Mouse (Mus musculus) thymus, adult 2 months (tissue): Measurements from ENCODE around the gene Slc20a1. TPM values are rescaled to one million over a fixed set of nuclear protein-coding genes. Genes with fewer than 3 reads are reported as not detected.

Experiments
- DNase-seq: peaks from one replicate; pipeline ENCODE4 v3.0.0; 2021
- H3K27ac ChIP-seq: fragments of 200-500 bp; 2 replicates; pipeline ENCODE4 v1.5.1; 2012; ENCODE audit warnings: low read length, control low read depth; ENCODE audit not compliant: control insufficient read depth, insufficient read depth
- H3K27me3 ChIP-seq: fragments of 200-500 bp; 2 replicates; pipeline ENCODE4 v1.6.1; 2012; ENCODE audit warnings: mild to moderate bottlenecking, low read length, moderate library complexity, mixed read lengths; ENCODE audit not compliant: control insufficient read depth, insufficient read depth
- H3K36me3 ChIP-seq: fragments of 200-500 bp; 2 replicates; pipeline ENCODE4 v1.6.1; 2012; ENCODE audit warnings: mild to moderate bottlenecking, low read length, moderate library complexity; ENCODE audit not compliant: control insufficient read depth, insufficient read depth
- H3K4me1 ChIP-seq: fragments of 200-500 bp; replicated peaks from 2 replicates; pipeline ENCODE4 v1.6.1; 2012; ENCODE audit warnings: low read length; ENCODE audit not compliant: control insufficient read depth, insufficient read depth
- H3K4me3 ChIP-seq: fragments of 200-500 bp; 2 replicates; pipeline ENCODE4 v1.5.1; 2012; ENCODE audit warnings: mild to moderate bottlenecking, low read length, control low read depth, moderate library complexity; ENCODE audit not compliant: control insufficient read depth, insufficient read depth
- CTCF ChIP-seq: fragments of 200-500 bp; IDR thresholded peaks from 2 replicates; pipeline ENCODE4 v1.5.1; 2012; ENCODE audit warnings: mild to moderate bottlenecking, control low read depth, low read length, moderate library complexity, borderline replicate concordance; ENCODE audit not compliant: control insufficient read depth, poor library complexity, insufficient read depth; ENCODE audit errors: extremely low read depth
- POLR2A ChIP-seq: fragments of 200-500 bp; IDR thresholded peaks from 2 replicates; pipeline ENCODE4 v1.6.1; 2012; ENCODE audit warnings: mild to moderate bottlenecking, low read length, control low read depth, moderate library complexity; ENCODE audit not compliant: control insufficient read depth, poor library complexity, insufficient read depth; ENCODE audit errors: extremely low read depth
- WGBS: fragments of 180-500 bp; shearing (Covaris S2); methylation state at CpG from one replicate; pipeline ENCODE4 v1.1.7; 2018; 5-methylcytosine and 5-hydroxymethylcytosine counted together
- polyA plus RNA-seq: library from polyadenylated mRNA; depleted of rRNA; stranded (reverse); fragments of >200 nt; gene quantifications from 2 replicates; pipeline ENCODE4 v1.2.3, GENCODE M21; 2012

Slc20a1 gene
- polyA plus RNA-seq, 1 experiment, result 77.3 TPM

DNA sequence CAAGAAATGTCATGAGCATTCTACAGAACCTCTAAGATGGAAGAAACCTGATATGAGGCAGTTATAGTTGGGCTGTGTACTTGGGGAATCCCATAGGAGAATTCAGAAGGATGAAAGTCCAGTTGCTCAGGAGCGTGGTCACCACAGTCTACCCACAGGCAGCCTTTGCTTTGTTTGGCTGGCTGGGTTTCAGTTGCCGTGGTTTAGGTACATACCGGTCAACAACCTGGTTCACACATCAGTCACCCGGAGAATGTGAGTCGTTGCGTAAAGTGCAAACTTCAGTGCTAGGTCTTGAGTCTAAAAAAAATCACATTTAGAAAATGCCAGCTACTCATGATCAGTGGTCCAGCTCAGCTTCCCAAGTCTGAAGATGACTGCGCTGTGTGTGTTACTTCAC, 14.0 kb downstream of the Slc20a1 start:
- no peak for DNase-seq
- WGBS, result 88% methylated on average over 7 of the region's 7 CpGs
- TF ChIP-seq POLR2A (no peak), CTCF (no peak)
- Histone ChIP-seq H3K36me3 (peaks cover 49% of the 10 kb centered on the region), H3K4me1 (no peaks in the 10 kb centered on the region), H3K4me3 (no peak overlapping the region), H3K27me3 (no peaks in the 10 kb centered on the region), H3K27ac (no peak overlapping the region)

DNA sequence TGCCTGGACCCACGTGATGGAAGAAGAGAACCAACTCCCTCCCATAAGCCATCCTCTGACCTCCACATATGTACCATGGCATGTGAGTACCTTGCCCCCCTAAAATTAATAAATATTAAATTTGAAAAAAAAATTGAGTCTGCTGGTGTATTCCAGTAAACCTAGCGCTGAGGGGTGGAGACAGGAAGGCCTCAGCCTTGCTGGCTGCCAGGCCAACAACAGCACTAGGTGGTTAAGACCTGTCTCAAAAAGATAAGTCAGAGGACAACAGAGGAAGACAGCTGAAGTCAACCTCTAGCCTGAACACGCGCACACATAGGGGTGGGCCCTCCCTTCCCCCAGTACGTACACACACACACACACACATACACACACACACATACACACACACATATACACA, 16.2 kb downstream of the Slc20a1 start:
- no peak for DNase-seq
- H3K36me3 ChIP-seq, result peaks cover 27% of the 10 kb centered on the region
- 91% methylated on average over 5 of the region's 5 CpGs for WGBS
- TF ChIP-seq POLR2A, result no peak
- no peaks in the 10 kb centered on the region for H3K27me3 ChIP-seq
- H3K4me3 ChIP-seq, result no peak overlapping the region
- no peak overlapping the region for H3K27ac ChIP-seq
- H3K4me1 ChIP-seq, result no peaks in the 10 kb centered on the region

DNA sequence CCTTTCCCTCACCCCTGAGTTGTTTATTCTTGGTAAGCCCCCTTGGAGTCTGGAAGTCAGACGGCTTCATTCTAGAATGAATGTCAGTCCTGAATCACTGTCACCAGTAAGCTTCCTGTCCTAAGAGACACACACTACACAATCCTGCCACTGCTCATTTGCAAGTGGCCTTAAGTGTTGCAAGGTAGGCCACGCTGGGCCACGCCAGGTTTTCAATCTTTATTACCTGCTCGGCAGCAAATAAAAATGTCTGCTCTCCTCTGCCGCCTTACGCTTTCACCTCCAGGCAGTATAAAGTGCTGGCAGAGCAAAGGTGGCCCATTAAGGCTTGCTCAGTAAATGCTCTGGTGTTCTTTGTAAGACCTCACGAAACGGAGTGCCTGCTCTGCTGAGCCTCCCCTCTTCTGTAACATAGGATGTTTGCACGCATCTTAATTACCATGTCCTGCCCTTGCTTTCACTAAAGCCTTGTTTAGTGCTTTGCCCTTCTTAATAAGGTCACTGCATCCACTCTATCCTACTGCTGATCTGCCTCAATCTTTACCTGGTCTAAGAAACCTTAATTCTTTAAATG, 19.1 kb downstream of the Slc20a1 start:
- Histone ChIP-seq H3K4me1 (0 out of 2 replicates have a peak, but pooled peaks cover 4% of the 10 kb centered on the region), H3K4me3 (no peak overlapping the region), H3K27ac (no peak overlapping the region), H3K27me3 (no peaks in the 10 kb centered on the region), H3K36me3 (0 out of 2 replicates have a peak, but pooled peaks cover 3% of the 10 kb centered on the region)
- TF ChIP-seq POLR2A (no peak), CTCF (no peak)
- WGBS, result 92% methylated on average over 9 of the region's 9 CpGs
- DNase-seq, result no peak

DNA sequence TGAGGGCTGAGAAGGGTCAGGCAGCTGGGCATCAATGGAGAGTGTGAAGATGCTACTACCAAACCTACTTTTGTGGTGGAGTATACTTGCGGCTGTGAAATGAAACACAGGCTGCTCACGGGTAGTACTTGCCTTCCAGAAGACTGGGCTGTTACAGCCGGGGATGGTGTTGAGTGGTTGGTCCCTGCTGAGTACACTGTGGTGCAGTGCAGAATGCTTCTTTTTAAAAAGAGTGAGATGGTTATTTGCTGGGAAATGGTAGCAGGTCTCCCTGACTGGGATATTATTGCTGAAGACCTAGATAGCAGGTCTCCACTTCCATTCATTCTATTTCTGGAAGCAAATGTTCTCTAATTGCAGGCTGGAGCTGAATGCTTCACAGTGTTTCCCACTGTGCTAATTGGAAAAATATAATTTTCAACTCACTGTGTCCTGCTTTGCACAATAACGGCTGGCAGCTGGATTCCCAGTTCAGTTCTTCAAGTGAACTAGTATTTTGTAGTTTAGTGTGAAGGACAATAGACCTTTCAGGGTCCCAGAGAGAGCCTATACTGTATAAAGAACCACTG, 20.1 kb downstream of the Slc20a1 start:
- no peak overlapping the region for H3K4me3 ChIP-seq
- H3K36me3 ChIP-seq, result no peaks in the 10 kb centered on the region
- H3K27me3 ChIP-seq, result no peaks in the 10 kb centered on the region
- WGBS, result 96% methylated on average over 4 of the region's 4 CpGs
- H3K4me1 ChIP-seq, result 0 out of 2 replicates have a peak, but pooled peaks cover 4% of the 10 kb centered on the region
- no peak overlapping the region for H3K27ac ChIP-seq
- TF ChIP-seq POLR2A (no peak), CTCF (no peak)
- DNase-seq, result no peak

DNA sequence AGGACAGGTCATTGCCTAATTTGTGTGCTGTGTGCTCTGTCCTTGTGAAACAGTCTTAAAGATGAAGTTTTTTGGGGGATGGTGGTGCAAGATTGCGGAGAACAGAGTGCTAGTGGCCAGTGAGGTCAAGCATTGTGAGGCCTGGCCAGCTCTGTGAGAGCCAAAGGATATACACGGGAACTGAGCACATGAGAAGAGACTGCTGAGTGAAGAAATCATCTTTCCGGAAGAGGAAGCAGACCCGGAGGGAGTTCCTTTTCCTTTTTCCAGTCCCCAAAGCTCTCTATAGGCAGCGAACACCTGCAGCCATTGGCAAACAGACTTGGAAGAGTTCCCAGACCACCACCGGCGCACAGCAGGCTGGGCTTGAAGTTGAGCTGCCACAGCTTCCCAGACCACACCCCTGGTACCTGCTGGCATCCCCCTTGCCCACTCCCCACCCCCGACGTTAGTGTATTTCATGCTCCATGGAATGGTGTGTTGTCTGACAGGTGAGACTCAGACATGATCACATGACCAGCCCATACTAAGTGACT, 22.6 kb downstream of the Slc20a1 start:
- 49% methylated on average over 9 of the region's 9 CpGs for WGBS
- H3K4me1 ChIP-seq, result 0 out of 2 replicates have a peak, but pooled peaks cover 4% of the 10 kb centered on the region
- H3K4me3 ChIP-seq, result no peak overlapping the region
- DNase-seq, result no peak
- H3K27ac ChIP-seq, result no peak overlapping the region
- TF ChIP-seq POLR2A (no peak), CTCF (no peak)
- H3K27me3 ChIP-seq, result no peaks in the 10 kb centered on the region
- no peaks in the 10 kb centered on the region for H3K36me3 ChIP-seq

DNA sequence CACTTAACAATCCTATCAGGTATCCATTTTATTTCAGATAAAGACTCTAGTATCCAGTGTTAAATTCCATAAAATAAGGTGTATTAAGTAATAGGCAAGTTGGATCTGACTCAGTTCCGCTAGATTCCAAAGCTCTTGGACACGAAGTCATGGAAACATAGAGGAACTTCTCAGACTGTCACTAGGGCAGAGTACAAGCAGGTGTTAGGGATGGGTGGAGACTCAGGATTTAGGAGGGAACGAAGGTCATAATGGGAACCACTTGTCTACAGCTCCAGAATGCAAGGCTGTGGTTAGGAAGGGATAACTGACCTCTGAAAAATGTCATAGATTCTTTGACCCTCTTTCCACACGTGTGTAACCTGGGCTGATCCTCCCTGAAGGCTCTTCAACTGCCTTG, 25.6 kb downstream of the Slc20a1 start:
- no peak overlapping the region for H3K4me3 ChIP-seq
- 88% methylated on average over 4 of the region's 4 CpGs for WGBS
- 0 out of 2 replicates have a peak, but pooled peaks cover 4% of the 10 kb centered on the region for H3K4me1 ChIP-seq
- no peak for DNase-seq
- no peaks in the 10 kb centered on the region for H3K36me3 ChIP-seq
- no peak overlapping the region for H3K27ac ChIP-seq
- H3K27me3 ChIP-seq, result no peaks in the 10 kb centered on the region
- TF ChIP-seq POLR2A (no peak), CTCF (no peak)

DNA sequence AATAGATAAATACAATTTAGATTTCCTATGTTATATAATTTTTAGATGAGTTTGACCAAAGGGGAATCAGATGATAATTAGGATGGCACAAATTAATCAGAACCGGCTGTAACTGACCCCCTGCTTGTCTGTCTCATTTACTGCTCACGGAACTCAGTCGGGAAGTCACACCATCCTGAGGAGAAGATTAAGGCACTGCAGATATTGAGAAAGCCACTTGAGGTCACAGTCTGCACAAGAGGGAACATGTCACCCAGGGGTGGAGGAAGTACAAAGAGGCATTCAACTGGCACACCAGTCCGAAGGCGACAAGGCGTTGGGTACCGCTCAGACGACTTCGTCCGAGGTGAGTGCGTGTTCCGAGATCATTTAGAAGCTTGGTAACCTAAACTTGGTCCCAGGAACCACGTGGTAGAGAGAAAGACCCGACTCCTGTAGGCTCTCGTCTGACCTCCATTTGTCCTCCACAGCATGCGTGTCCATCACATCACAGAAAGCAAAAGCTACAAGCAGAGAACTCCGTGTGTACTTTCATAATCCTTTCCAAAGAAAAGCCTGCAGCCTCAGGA, 26.8 kb downstream of the Slc20a1 start:
- no peaks in the 10 kb centered on the region for H3K36me3 ChIP-seq
- H3K4me3 ChIP-seq, result no peak overlapping the region
- H3K27ac ChIP-seq, result no peak overlapping the region
- 0 out of 2 replicates have a peak, but pooled peaks cover 4% of the 10 kb centered on the region for H3K4me1 ChIP-seq
- 94% methylated on average over 17 of the region's 17 CpGs for WGBS
- no peak for DNase-seq
- H3K27me3 ChIP-seq, result no peaks in the 10 kb centered on the region
- no peak for TF ChIP-seq CTCF
- no peak for TF ChIP-seq POLR2A
